Mouse (Mus musculus) limb, embryonic 14.5 days (tissue): ENCODE data around the gene Abcd4. TPM values are rescaled to one million over a fixed set of nuclear protein-coding genes. Genes with fewer than 3 reads are reported as not detected.

Source experiments
- ATAC-seq: fragments of 200-750 bp; cut with Nextera tagmentation; 2 replicates; pipeline ENCODE4 v1.8.0; 2017; ENCODE audit warnings: low read depth, moderate number of reproducible peaks, moderate TSS enrichment; ENCODE audit not compliant: low FRiP score
- DNase-seq: peaks from one replicate; pipeline ENCODE4 v3.0.0-alpha.2; 2015; ENCODE audit warnings: low spot score
- H3K27ac ChIP-seq: fragments of 300-500 bp; sonication (generic); replicated peaks from 2 replicates; pipeline ENCODE4 v1.5.1; 2014; ENCODE audit warnings: low read depth, mild to moderate bottlenecking, low read length, moderate library complexity, mixed read lengths
- H3K27me3 ChIP-seq: fragments of 300-500 bp; sonication (generic); 2 replicates; pipeline ENCODE4 v1.6.1; 2014; ENCODE audit warnings: low read length, mixed read lengths; ENCODE audit not compliant: control insufficient read depth, insufficient read depth
- H3K36me3 ChIP-seq: fragments of 300-500 bp; sonication (generic); 2 replicates; pipeline ENCODE4 v1.6.1; 2014; ENCODE audit warnings: mild to moderate bottlenecking, low read length, moderate library complexity, mixed read lengths; ENCODE audit not compliant: control insufficient read depth, insufficient read depth
- H3K4me1 ChIP-seq: fragments of 300-500 bp; sonication (generic); 2 replicates; pipeline ENCODE4 v1.6.1; 2014; ENCODE audit warnings: antibody characterized with exemption, low read length, mixed read lengths; ENCODE audit not compliant: control insufficient read depth, insufficient read depth
- H3K4me2 ChIP-seq: fragments of 300-500 bp; sonication (generic); replicated peaks from 2 replicates; pipeline ENCODE4 v1.6.1; 2014; ENCODE audit warnings: low read depth, mild to moderate bottlenecking, low read length, moderate library complexity; ENCODE audit not compliant: severe bottlenecking
- H3K4me3 ChIP-seq: fragments of 300-500 bp; sonication (generic); replicated peaks from 2 replicates; pipeline ENCODE4 v1.5.1; 2014; ENCODE audit warnings: low read length
- H3K9ac ChIP-seq: fragments of 300-500 bp; sonication (generic); 2 replicates; pipeline ENCODE4 v1.6.1; 2014; ENCODE audit warnings: mild to moderate bottlenecking, low read depth, low read length, moderate library complexity; ENCODE audit not compliant: severe bottlenecking
- H3K9me3 ChIP-seq: fragments of 300-500 bp; sonication (generic); 2 replicates; pipeline ENCODE4 v1.6.1; 2016; ENCODE audit warnings: low read length; ENCODE audit not compliant: control insufficient read depth
- POLR2A ChIP-seq: fragments of 200-500 bp; IDR thresholded peaks from 2 replicates; pipeline ENCODE4 v1.8.0; 2012; ENCODE audit warnings: inconsistent platforms, mild to moderate bottlenecking, moderate library complexity, borderline replicate concordance; ENCODE audit not compliant: insufficient read depth, insufficient read length; ENCODE audit errors: extremely low read depth
- WGBS: fragments of 180-500 bp; shearing (Covaris S2); extraction: QIAGEN DNeasy Blood & Tissue Kit; methylation state at CpG from one replicate; pipeline ENCODE4 v1.1.7; 2014; 5-methylcytosine and 5-hydroxymethylcytosine counted together
- polyA plus RNA-seq, 2 experiments: library from polyadenylated mRNA; depleted of rRNA in 1 of 2; stranded (reverse) in 1 of 2; unstranded in 1 of 2; fragments of >200 nt; fragmentation: Nextera tagmentation in 1 of 2; extraction: Ambion mirVana in 1 of 2; gene quantifications; 2 replicates each; pipeline versions ENCODE4 v1.2.1 to v1.2.3; 2012 to 2014

Abcd4 gene
- polyA plus RNA-seq, 2 experiments = 11.5 to 32.3 TPM

DNA sequence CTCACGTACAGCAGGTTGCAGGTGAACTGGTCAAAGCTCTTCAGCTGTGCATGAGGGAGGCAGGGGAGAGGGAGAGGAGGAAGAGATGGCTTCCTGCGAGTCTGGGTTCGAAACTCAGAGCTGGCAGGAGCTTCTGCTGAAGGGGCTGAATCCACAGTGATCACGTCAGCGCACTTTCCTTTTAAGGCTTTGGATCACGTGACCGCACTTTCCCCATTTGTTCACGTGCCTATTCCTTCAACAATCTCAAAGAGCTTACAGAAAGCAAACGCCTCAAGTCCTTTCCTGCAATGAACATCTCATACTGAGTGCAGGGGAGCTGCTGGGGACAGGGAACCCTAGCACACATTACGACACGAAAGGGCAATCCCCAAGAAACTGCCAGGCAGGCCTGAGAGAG, 3.2 kb downstream of the Abcd4 start:
- H3K4me2 ChIP-seq = no peak overlapping the region
- peaks cover 18% of the 10 kb centered on the region; the same call in 1 of the 2 replicates for H3K36me3 ChIP-seq
- 86% methylated on average over 11 of the region's 11 CpGs for WGBS
- no peak overlapping the region for H3K27ac ChIP-seq
- peaks cover 2% of the 10 kb centered on the region; the same call in 1 of the 2 replicates for H3K4me1 ChIP-seq
- H3K27me3 ChIP-seq = no peaks in the 10 kb centered on the region
- no peak overlapping the region for H3K4me3 ChIP-seq
- H3K9me3 ChIP-seq = no peaks in the 10 kb centered on the region
- no peak for DNase-seq
- ATAC-seq = no peak
- TF ChIP-seq POLR2A = no peak
- H3K9ac ChIP-seq = no peak overlapping the region

- H3K4me1 ChIP-seq = peaks cover 2% of the 10 kb centered on the region; the same call in 1 of the 2 replicates
- H3K36me3 ChIP-seq = peaks cover 26% of the 10 kb centered on the region
- ATAC-seq (no peak), DNase-seq (no peak)
- no peak overlapping the region for H3K9ac ChIP-seq
- no peak overlapping the region for H3K27ac ChIP-seq
- no peaks in the 10 kb centered on the region for H3K9me3 ChIP-seq
- WGBS = 71% methylated on average over 8 of the region's 8 CpGs
- H3K27me3 ChIP-seq = no peaks in the 10 kb centered on the region
- TF ChIP-seq POLR2A = no peak
- no peak overlapping the region for H3K4me2 ChIP-seq
- H3K4me3 ChIP-seq = no peak overlapping the region
These were observed 4.7 kb downstream of the Abcd4 start for GRCm38 (mm10) chr12:84612518-84612917.

DNA sequence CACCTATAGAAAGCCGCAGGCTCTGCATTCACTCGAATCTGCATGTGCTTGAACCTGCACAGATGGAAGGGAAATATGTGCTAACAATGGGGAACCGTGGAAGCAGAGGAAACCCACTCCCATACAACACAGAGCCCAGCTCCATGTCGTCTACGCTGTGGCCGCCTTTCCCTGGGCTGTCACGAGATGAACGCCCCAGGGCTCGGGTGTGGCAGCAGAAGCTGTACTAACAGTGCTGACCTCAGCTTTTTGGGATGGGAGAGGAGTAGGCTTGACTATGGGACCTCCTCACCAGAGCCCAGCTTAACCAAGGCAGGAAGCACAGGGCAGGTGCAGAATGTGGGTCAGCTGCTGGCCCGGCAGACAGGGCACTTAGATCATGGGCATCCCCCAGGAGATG, 5.5 kb downstream of the Abcd4 start:
- Histone ChIP-seq H3K36me3 (peaks cover 26% of the 10 kb centered on the region), H3K4me3 (no peak overlapping the region), H3K4me1 (peaks cover 2% of the 10 kb centered on the region; the same call in 1 of the 2 replicates), H3K9ac (no peak overlapping the region), H3K27ac (no peak overlapping the region), H3K27me3 (no peaks in the 10 kb centered on the region), H3K9me3 (no peaks in the 10 kb centered on the region), H3K4me2 (no peak overlapping the region)
- 90% methylated on average over 10 of the region's 10 CpGs for WGBS
- no peak for TF ChIP-seq POLR2A
- ATAC-seq (no peak), DNase-seq (no peak)

GRCm38 (mm10) chr12:84605860-84606259, 11.4 kb downstream of the Abcd4 start:
- DNase-seq = no peak
- no peaks in the 10 kb centered on the region for H3K4me1 ChIP-seq
- no peak for TF ChIP-seq POLR2A
- H3K4me2 ChIP-seq = no peak overlapping the region
- no peak overlapping the region for H3K9ac ChIP-seq
- H3K4me3 ChIP-seq = no peak overlapping the region
- no peaks in the 10 kb centered on the region for H3K27me3 ChIP-seq
- peaks cover 33% of the 10 kb centered on the region for H3K36me3 ChIP-seq
- H3K27ac ChIP-seq = no peak overlapping the region
- no peaks in the 10 kb centered on the region for H3K9me3 ChIP-seq
- 70% methylated on average over 7 of the region's 7 CpGs for WGBS
- ATAC-seq = no peak

DNA sequence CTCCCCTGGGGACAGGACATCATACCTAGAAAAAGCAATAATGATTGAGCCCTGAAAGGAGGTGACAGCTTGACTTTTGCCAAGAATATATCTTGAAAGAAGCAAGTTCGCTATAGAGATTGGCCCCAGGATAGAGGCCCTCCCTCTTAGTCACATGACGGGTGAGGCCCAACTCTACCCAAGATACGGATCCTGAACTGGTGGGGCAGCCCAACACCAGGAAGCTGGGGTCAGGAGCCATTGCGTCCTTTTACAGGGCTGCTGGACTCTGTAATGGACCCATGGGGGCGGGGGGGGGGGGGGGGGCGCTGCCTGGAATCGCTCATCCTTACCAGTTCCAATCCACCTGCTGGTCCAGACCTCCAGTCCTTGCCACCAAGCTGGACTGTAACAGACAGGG, 13.2 kb downstream of the Abcd4 start:
- Histone ChIP-seq H3K9ac (no peak overlapping the region), H3K27me3 (no peaks in the 10 kb centered on the region), H3K27ac (no peak overlapping the region), H3K4me2 (no peak overlapping the region), H3K9me3 (no peaks in the 10 kb centered on the region), H3K36me3 (peaks cover 29% of the 10 kb centered on the region), H3K4me3 (no peak overlapping the region), H3K4me1 (no peaks in the 10 kb centered on the region)
- DNase-seq (no peak), ATAC-seq (no peak)
- no peak for TF ChIP-seq POLR2A
- WGBS = 90% methylated on average over 6 of the region's 7 CpGs

DNA sequence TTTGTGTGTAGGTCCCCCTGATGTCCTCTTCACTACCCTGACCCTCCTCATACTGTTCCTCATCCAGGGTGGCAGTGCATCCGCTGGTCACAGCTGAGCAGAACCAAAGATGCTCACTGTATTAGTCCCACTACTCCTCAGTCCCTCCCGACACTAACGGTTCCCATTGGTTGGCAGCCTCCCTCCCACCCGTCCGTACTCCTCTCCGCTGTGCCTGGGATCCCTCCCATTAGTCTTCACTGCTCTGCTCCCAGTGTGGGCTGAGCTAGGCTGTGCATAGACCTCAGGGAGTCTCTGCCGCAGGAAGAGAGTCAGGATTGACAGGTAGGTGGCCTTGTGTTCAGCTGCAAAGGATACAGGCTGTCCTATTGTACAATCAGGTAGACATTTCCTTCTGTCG, 18.9 kb downstream of the Abcd4 start:
- Histone ChIP-seq H3K27ac (no peak overlapping the region), H3K4me2 (no peak overlapping the region), H3K9ac (no peak overlapping the region), H3K36me3 (peaks cover 7% of the 10 kb centered on the region; the same call in 1 of the 2 replicates), H3K9me3 (no peaks in the 10 kb centered on the region), H3K27me3 (no peaks in the 10 kb centered on the region), H3K4me1 (no peaks in the 10 kb centered on the region), H3K4me3 (no peak overlapping the region)
- DNase-seq (no peak), ATAC-seq (no peak)
- TF ChIP-seq POLR2A = no peak
- 22% methylated on average over 8 of the region's 8 CpGs for WGBS
